Mouse (Mus musculus): Measurements from ENCODE around the gene Ntm.

DNA sequence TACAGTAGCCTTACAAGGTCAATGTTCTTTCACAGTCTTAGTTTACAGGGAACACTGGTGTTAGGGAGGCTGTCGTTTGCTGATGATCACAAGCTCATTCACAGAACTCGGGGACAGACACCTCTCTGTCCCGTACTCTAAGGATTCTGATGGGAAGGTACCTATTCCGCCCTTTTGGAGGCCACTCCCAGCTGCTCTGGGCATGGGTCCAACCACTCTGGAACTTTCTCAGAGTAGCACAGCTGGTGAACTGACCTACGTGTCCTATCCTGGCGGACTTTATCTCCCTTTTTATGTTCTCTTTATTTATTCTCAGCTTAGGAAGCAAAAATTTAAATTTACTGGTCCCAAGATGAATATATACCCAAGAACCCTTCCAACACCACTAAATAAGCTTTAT, 280.7 kb downstream of the Ntm start:
- TF ChIP-seq CTCF (IDR thresholded peaks at IDR 0.05; ENCODE audit: borderline replicate concordance, extremely low read depth, insufficient read depth, insufficient read length) (no peak), POLR2A (IDR thresholded peaks at IDR 0.05; ENCODE audit: borderline replicate concordance, extremely low read depth, insufficient read depth, insufficient read length, poor library complexity, severe bottlenecking) (no peak)
